Mouse (Mus musculus): ENCODE measurements around the gene Rhox10.
"Not testable (repeated sequence)": the region's sequence is repeated elsewhere in the genome, so short reads cannot be mapped to it uniquely, and the experiment has no call there.

Rhox10 gene

DNA sequence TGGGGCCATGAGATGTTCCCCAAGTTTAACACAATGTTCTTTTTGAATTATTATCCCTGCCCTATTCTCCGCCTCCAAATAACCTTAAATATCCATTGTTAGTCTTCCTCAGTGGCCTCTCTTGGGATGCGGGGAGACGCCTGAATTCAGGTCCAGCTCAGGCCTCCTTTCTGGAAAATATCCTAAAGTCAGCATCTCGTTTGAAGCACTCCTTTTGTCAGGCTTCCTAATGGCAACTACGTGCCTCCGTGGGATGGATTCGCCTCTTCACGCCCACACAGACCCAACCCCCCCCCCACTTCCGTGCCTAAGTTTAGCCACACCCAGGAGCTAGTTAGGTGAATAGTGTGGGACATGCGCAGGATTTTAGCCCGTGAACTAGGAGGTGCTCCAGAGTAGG is at the start of gene Rhox10:
Rhox10 (plus strand) TSS at position 301 of the 400 bp plus-strand sequence.
- no peak for DNase-seq (ENCODE audit: inconsistent ontology term)

DNA sequence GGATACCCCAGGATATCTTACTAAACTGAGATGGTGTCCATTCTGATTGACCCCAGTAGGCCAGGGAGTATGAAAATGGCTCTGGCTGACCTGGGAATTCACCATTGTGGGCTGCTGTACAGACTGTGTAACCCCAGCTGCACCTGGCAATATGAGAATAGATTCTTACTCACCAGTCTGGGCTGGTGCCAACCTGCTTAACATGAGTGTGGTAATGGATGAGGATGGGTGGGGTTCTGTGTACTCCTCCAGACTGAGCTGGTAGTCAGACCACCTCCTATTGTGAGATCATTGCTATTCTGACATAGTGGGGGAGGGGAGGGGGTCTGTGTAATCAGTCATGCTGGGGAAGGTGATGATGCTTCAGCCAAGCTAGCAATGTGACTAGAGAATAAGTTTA is 47.7 kb upstream of the Rhox10 start, which contains the start of gene Btg1-ps1:
Btg1-ps1 (minus strand) TSS at position 219 of the 400 bp plus-strand sequence.
- DNase-seq (ENCODE audit: inconsistent ontology term) = peak; percentile 2

DNA sequence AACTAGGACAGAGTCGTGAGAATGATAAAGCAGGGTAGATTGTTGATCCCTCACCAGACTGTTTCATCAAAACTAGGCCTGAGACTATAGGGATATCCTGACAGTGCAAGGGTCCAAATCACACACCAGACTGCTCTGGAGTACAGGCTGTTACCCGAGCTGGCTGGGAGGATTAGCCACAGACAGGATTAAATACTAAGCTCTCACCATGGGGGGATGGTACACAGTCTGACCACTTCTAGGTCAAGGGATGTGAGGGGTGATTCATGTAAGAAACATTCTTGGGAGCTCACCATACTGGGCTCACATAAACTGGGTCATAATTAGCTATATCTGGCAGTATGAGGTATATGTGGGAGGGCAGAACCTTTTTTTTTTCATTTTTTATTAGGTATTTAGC is 32.4 kb upstream of the Rhox10 start:
- DNase-seq (ENCODE audit: inconsistent ontology term) = peak; percentile 22

DNA sequence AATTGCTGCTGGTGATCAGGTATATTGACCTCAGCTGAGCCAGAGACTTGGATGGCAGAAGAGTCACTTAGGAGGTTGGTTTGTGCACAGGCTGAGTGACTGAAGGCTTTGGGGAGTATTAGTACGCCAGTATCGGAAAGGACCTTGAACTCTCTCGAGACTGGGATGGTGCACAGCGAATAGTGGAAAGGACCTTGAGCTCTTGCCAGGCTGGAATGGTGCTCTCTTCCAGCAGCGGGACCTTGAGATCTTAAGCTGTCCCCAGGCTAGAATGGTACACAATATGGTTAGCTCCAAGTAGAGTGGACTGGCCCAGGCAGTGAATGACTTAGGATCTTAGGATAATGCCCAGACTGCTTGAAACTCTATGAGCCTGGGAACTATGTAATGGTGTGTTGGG is 26.6 kb upstream of the Rhox10 start:
- DNase-seq (ENCODE audit: inconsistent ontology term) = no peak

DNA sequence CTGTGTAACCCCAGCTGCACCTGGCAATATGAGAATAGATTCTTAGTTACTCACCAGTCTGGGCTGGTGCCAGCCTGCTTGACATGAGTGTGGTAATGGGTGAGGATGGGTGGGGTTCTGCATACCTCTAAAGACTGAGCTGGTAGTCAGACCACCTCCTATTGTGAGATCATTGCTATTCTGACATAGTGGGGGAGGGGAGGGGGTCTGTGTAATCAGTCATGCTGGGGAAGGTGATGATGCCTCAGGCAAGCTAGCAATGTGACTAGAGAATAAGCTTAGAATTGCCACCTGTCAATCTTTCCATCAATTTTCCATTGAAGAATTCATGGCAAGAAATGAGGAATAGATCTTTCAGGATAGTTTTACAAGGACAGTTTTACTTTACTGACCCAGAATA is 23.3 kb upstream of the Rhox10 start, which contains the start of gene Btg1-ps2:
Btg1-ps2 (minus strand) TSS at position 101 of the 400 bp plus-strand sequence.
- not testable (repeated sequence) for DNase-seq (ENCODE audit: inconsistent ontology term)

DNA sequence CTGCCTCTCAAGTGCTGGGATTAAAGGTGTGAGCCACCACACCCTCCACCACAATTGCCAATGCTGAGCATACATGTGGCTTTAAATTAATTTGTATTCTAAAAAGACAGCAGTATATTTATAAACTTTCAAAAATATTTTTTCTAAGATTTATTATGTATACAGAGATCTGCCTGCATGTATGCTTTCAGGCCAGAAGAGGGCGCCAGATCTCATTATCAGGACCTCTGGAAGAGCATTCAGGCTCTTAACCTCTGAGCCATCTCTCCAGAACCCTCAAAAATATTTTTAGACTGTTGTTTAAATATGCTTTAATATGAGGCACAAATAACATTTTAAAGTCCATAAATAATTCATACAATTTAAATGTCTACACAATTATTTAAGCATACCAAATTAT is 4.7 kb upstream of the Rhox10 start:
- no peak for DNase-seq (ENCODE audit: inconsistent ontology term)

DNA sequence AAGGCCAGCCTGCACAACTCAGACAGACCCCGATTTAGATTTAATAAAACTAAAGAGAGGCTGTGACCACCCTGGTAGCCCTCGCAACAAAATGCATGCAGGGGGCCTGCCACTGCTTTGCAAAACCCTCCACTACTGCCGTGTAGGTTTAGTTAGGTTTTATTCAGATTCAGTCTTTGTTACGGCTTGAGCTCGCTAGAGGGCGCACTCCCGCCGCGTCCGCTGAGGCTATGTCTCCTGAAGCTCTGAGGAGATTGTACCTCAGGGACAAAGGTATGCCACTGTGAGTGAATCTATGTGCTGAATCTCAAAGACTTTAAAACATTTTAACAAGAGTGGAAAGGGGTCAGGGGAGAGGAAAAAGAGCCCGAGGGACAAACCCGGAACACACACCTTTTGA is 18.0 kb downstream of the Rhox10 start:
- DNase-seq (ENCODE audit: inconsistent ontology term) = peak; percentile 7

DNA sequence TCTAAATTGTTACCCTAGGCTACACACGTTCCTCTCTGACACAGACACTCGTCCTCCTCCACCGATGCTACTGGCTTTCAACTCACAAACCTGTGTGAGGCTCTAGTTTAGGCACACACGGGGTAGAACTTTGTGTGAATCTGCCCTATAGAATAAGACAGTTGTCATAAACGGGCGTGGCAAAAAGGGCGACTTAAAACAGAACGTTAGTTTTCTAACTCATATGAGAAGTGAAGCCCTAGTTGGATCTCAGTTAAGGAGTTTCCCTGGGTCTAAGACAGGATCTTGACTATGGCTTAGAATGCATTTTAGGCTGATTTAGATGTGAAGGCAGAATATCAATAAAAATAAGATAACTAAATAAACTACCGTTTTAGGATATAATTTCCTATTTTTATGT is 18.8 kb downstream of the Rhox10 start, which contains the start of gene Rhox11:
Rhox11 (minus strand) TSS at position 101 of the 400 bp plus-strand sequence.
- no peak for DNase-seq (ENCODE audit: inconsistent ontology term)

DNA sequence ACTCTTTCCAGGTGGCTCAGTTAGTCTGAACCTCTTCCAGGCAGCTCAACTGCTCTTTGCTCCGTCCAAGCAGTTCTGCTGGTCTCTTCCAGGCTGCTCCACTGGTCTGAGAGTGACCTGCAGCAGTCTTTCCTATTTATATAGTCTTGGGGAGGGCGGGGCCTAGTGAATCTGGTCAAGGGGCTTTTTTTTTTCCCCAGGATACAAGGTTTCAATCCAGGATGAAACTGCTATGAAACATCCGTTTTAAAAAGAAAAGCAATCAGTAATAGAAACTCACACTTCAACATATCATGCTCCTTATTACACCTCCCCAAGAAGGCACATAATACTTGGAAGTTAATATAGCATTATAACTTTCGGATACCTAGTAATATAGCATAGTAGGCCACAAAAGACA is 44.5 kb downstream of the Rhox10 start, which contains the start of gene Rhox12:
Rhox12 (minus strand) TSS at position 101 of the 400 bp plus-strand sequence.
- no peak for DNase-seq (ENCODE audit: inconsistent ontology term)

DNA sequence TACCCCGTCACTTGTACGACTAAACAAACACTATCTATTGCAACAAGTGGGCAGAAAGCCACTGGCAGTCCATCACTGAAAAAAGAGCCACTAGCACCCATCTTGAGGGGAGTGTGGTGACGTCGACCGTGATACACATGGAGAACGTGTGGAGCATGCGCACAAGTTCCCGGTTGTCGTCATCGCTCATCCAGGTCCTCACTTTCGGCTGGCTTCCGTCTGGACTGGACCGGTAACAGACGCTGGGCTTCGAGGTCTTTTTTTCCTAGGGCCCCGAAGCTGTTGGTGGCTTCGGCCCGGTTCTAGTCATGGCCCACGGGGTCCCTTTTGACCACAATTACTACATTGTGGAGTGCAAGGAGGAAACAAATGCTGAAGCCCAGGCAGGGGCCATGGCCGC is 54.7 kb downstream of the Rhox10 start, which contains the start of gene Rhox13:
Rhox13 (plus strand) TSS at position 238 of the 400 bp plus-strand sequence.
- DNase-seq (ENCODE audit: inconsistent ontology term) = no peak
